Mouse (Mus musculus): Measurements from ENCODE around the gene Kpna7.

DNA sequence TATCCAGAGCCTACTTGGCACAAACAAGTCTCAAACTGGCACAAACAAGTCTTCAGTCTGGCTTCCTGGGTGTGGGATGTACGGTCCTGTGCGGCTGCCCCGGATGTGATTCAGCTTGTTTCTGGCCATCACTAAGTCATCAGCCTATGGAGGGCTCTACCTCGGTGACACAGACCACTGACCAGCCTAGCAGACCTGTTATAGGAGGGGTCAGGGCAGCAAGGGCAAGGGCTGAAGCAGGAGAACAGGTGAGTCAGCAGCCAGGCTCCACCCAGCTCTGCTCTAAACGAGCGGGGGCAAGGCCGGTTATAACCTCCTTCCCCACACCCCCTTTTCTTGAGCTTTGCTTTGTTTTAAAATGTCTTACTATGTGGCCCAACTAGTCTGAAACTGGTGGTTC is 129.4 kb downstream of the Kpna7 start:
- TF ChIP-seq CTCF (IDR thresholded peaks at IDR 0.05) (no peak), EP300 (IDR thresholded peaks at IDR 0.05) (no peak)

Measured in lung, postnatal 0 days (tissue).